20 mouse cellular contexts compared by ENCODE assay signal in the genomic region with DNA sequence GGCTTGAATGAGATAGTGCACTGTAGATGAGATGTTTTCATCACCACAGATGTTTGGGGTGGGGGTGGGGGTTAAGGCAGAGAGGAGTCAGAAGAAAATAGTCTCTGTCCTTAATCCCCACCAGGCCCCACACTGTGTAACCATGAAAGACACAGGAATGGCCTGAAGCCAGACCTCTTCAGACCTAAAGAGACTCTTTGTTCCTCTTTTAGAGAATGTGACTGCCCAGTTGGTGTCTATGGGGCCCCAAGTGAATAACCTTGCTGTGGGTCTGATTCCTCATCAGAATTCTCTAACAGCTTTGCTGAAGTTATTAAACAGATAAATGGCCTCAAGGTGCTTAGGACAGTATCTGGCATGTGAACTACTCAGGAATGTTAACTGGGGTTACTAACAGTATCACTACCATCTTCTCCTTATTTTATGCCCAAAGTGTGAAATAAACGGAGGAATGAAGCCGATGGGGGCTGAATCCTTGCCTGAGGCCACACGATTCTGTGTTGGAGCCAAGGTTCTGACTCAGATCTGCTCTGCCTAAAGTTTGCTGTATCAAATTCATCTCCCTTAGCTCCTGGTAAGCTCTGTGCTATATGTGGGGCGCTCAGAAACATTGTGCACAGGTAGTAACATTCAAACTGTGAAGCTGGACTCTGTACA. TPM values are rescaled to one million over a fixed set of nuclear protein-coding genes. Genes with fewer than 3 reads are reported as not detected.
A peak's percentile ranks its signal among the peaks of the same experiment; 100 is the strongest.
DNase-seq lines count a peak whose midpoint lies in the region; ATAC-seq and TF ChIP-seq lines count a peak whose summit lies in the region.
"Had no signal": no experiment of that assay in that cellular context is flagged by ENCODE, and none has a peak within 500 bp of the region (broad histone marks: within the 10 kb centered on the region; RNA-seq: fewer than 3 reads in every experiment).

No protein-coding gene starts in this region.

- DNase-seq in heart, postnatal 0 days (ENCODE audit: low spot score): no peak
- DNase-seq in heart, postnatal 14 days: no peak
- peak; percentile 39 to 40 for DNase-seq in right cerebral cortex, postnatal 10 days (ENCODE audit: low spot score in 2 of 2)
- DNase-seq in right cerebral cortex, postnatal 36 days (ENCODE audit: low spot score in 2 of 2): no peak
- DNase-seq in left cerebral cortex, postnatal 10 days (ENCODE audit: extremely low spot score in 1 of 2, low spot score in 2 of 2): no peak
- DNase-seq in retina, embryonic 14.5 days (ENCODE audit: low spot score): no peak
- DNase-seq in lung, postnatal 10 days: no peak
- DNase-seq: adrenal gland, postnatal 36 days; cerebellum, adult 2 months; gastrocnemius, postnatal 10 days; heart, adult 2 months; kidney, adult 18-20 months; kidney, postnatal 10 days; layer of hippocampus, postnatal 36 days; liver, postnatal 0 days; lung, postnatal 14 days; thymus, postnatal 14 days had no signal

- WGBS in heart, postnatal 0 days: 75% methylated on average over 4 of the region's 4 CpGs

- H3K36me3 ChIP-seq in heart, postnatal 0 days (replicated peaks; ENCODE audit: control insufficient read depth, insufficient read depth, low read length): no peaks in the 10 kb centered on the region
- H3K36me3 ChIP-seq: forebrain, embryonic 12.5 days had no signal

- no peak for TF ChIP-seq CTCF in heart, postnatal 0 days (IDR thresholded peaks at IDR 0.05; ENCODE audit: low read depth)

- no peak for TF ChIP-seq EP300 in heart, postnatal 0 days (IDR thresholded peaks at IDR 0.05; ENCODE audit: low read depth)

- no peaks in the 10 kb centered on the region for H3K27me3 ChIP-seq in heart, postnatal 0 days (ENCODE audit: control insufficient read depth, insufficient read depth, low read length)
- H3K27me3 ChIP-seq: forebrain, embryonic 12.5 days had no signal

- peaks cover 11% of the 10 kb centered on the region; the same call in 1 of the 2 replicates for H3K4me1 ChIP-seq in heart, postnatal 0 days (ENCODE audit: control insufficient read depth, insufficient read depth)
- H3K4me1 ChIP-seq: forebrain, embryonic 12.5 days had no signal

- H3K9ac ChIP-seq in heart, postnatal 0 days (replicated peaks; ENCODE audit: low read depth, low read length): no peak overlapping the region
- H3K9ac ChIP-seq: forebrain, embryonic 12.5 days; liver, postnatal 0 days had no signal

- no peaks in the 10 kb centered on the region for H3K9me3 ChIP-seq in heart, postnatal 0 days (replicated peaks; ENCODE audit: control insufficient read depth, low read length)
- H3K9me3 ChIP-seq: forebrain, embryonic 12.5 days had no signal

- no peak overlapping the region for H3K4me2 ChIP-seq in heart, postnatal 0 days (ENCODE audit: low read depth, low read length)
- H3K4me2 ChIP-seq: forebrain, embryonic 12.5 days had no signal

- H3K27ac ChIP-seq in heart, postnatal 0 days (ENCODE audit: low read depth): no peak overlapping the region
- H3K27ac ChIP-seq: forebrain, embryonic 12.5 days; heart, adult 2 months had no signal

- ATAC-seq in heart, postnatal 0 days (ENCODE audit: insufficient read depth, low read depth): peak; percentile 51
- peak; percentile 58; the same call in 1 of the 2 replicates for ATAC-seq in common myeloid progenitor, adult 5-6 weeks (replicated peaks; ENCODE audit: low read depth, poor library complexity, severe bottlenecking)
- ATAC-seq: liver, postnatal 0 days had no signal

- no peak overlapping the region for H3K4me3 ChIP-seq in heart, postnatal 0 days (ENCODE audit: low read depth, low read length)
- H3K4me3 ChIP-seq: forebrain, embryonic 12.5 days; heart, adult 2 months; myocyte had no signal

- intact Hi-C loops in heart, postnatal 14 days (cut with DNase I): no loop called here
- intact Hi-C loops in left cerebral cortex, postnatal 10 days (cut with DNase I): no loop called here

RNA-seq across cellular contexts. Expression of a gene that starts 53.3 kb away (rescaled TPM):
- 155 and 171 TPM in 2 replicates for total RNA-seq in heart, postnatal 0 days (2014; rRNA removed; ENCODE audit: low replicate concordance)
- 278 and 287 TPM in 2 replicates for polyA plus RNA-seq in heart, postnatal 0 days (2015; fragmentation: Nextera tagmentation; extraction: Ambion mirVana)
- 100 to 1,000 TPM; 476 to 479 TPM for total RNA-seq in heart, postnatal 14 days (2021)
- 222 and 251 TPM in 2 replicates for total RNA-seq in common myeloid progenitor, adult 5-6 weeks (2017)
- 100 to 1,000 TPM; 365 to 391 TPM for total RNA-seq in left cerebral cortex, postnatal 10 days (2021)

Comparison
In these comparisons a context has a peak if more than half of its experiments do, and no peak if none do; other contexts are left out.
1. DNase-seq: peak in right cerebral cortex, postnatal 10 days (2 of 2); none in heart, postnatal 0 days (single experiment), heart, postnatal 14 days (0 of 2), right cerebral cortex, postnatal 36 days (0 of 2), left cerebral cortex, postnatal 10 days (0 of 2), retina, embryonic 14.5 days (single experiment) and lung, postnatal 10 days (single experiment).